Mouse (Mus musculus) left cerebral cortex, postnatal 4 days (tissue): Measurements from ENCODE around the gene Rif1. TPM values are rescaled to one million over a fixed set of nuclear protein-coding genes. Genes with fewer than 3 reads are reported as not detected.

Source experiments
- DNase-seq: peaks from one replicate; pipeline ENCODE4 v3.0.0-alpha.2; 2022
- intact Hi-C: fragments of 180-260 bp; cut with DNase I; formaldehyde crosslinking; loops from one replicate; pipeline ENCODE4 v1.15.1; 2025
- total RNA-seq, 2 experiments: library from RNA; stranded (reverse); gene quantifications; 2 replicates each; pipeline ENCODE4 v1.2.3; 2021

The Rif1 gene
- 10 to 100 TPM; 28.2 to 30.9 TPM for total RNA-seq

GRCm38 (mm10) chr2:52072491-52073140, at the start of gene Rif1:
Gene Rif1, plus strand, starts transcription at chr2:52072832.
- DNase-seq, result peak; percentile 91
- intact Hi-C loops, result loop anchor here (10.0 kb wide), 1 partner anchor 138 kb away; the partner anchor contains the start of gene Rbm43

DNA sequence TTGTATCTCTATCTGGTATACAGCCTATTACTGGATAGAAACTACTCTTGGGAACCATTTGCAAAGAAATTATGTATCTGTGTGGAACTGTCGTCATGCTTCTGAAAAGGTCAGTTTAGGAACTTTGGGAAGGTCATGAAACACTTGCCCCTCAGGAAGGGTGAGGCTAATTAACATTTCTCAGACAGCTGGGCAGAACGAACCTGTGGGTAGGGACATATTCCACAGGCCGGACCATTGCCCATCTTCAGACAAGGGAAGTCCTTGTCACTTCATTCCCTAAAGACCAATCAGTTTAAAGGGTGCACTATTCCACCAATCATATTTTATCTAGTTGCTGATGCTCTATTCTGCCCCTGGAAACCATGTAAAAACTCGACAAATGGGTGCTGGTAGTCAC, 45.6 kb upstream of the Rif1 start:
- intact Hi-C loops, result no loop called here
- DNase-seq, result no peak

DNA sequence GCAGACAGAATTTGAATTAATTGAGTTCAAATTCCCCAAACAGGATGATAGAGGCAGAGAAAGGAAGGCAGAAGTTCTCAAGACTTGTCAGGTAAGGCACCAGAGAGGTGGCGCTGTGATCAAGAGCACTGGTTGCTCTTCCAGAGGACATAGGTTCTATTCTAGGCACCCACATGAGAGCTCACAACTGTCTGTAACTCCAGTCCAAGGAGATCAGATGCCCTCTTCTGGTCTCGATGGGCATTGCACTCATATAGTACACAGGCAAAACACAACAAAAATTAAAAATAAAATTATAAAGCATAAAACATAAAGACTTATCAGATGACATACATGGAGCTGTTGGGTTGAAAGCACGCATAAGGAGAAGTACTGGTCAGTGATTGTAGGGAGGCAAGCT, 43.2 kb upstream of the Rif1 start:
- intact Hi-C loops, result no loop called here

GRCm38 (mm10) chr2:52031491-52031890, 41.1 kb upstream of the Rif1 start:
- no peak for DNase-seq
- intact Hi-C loops, result no loop called here

More for the DNA sequence above, 43.2 kb upstream of the Rif1 start:
- DNase-seq, result no peak

DNA sequence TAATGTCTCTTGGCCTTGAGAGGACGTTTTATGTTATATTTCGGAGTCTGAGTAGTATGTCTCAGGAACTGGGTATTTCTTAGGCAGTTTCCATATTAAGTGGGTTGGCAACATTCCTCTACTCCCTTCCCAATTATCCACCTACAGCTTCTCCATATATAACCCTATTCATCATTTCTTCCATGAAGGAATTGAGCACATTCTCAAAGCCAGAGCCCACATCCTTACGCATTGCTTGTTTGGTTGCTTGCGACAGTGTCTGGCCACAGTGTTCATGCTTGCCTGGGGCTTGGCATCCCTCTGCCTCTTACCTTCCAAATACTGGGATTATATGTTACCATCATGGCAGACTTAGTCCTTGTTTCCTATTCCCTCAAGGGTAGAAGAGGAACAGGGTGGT, 38.0 kb upstream of the Rif1 start:
- no peak for DNase-seq
- intact Hi-C loops, result no loop called here

DNA sequence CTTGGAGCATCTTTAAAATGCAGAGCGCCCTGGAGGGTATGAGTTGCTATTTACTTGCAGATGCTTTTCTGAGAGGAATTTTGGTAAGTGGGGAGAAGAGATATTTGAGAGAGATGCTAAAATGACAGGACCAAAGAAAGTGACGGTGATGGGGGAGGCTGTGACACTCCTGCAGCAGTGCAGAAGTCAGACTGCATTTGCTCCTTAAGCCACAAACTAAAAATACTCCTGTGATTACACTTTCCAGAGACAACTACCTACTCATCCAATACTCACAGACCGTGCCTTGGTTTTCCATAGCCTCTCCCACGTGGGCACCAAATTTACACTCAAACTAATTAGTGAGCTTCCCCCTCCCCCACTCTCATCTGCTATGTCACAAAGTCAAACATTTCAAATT, 37.5 kb upstream of the Rif1 start:
- intact Hi-C loops, result no loop called here
- no peak for DNase-seq

DNA sequence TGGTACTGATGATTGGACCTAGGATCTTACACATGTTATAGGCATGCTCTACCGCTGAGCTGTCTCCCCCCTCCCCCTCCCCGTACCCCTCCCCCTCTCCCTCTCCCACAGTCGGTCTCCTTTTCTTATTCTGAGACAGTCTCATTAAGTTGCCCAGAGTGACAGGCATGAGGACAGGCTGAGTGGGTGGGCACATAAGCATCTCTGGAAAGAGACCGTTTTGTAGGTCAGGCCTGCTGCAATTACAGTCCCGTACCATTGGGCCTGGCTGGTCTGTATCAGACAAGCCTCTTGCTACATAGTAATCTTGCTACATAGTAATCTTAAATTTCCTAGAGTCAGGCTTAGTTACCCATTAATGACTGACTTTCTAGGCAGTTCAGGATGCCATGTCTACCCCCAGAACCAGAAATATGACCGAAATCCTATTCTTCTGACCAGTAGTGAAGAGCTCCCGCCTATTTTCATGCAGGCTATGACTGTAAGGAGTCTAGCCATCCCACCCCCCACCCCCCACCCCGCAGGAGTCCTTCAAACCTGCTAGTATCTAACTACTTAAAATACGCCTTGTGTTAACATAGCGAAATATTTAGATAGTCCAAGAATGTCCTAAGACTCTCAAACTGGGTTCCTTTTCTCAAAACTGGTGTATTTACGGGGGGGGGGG, 35.6 kb upstream of the Rif1 start:
- DNase-seq, result no peak
- intact Hi-C loops, result no loop called here

GRCm38 (mm10) chr2:52037882-52038281, 34.8 kb upstream of the Rif1 start, which contains the start of gene Tnfaip6:
Gene Tnfaip6, plus strand, starts transcription at chr2:52038009.
- DNase-seq, result peak; percentile 11
- intact Hi-C loops, result no loop called here

GRCm38 (mm10) chr2:52038558-52038957, 34.1 kb upstream of the Rif1 start:
- intact Hi-C loops, result no loop called here
- no peak for DNase-seq

- intact Hi-C loops, result no loop called here
- DNase-seq, result no peak
Observed at GRCm38 (mm10) chr2:52039083-52039801, 33.4 kb upstream of the Rif1 start.

DNA sequence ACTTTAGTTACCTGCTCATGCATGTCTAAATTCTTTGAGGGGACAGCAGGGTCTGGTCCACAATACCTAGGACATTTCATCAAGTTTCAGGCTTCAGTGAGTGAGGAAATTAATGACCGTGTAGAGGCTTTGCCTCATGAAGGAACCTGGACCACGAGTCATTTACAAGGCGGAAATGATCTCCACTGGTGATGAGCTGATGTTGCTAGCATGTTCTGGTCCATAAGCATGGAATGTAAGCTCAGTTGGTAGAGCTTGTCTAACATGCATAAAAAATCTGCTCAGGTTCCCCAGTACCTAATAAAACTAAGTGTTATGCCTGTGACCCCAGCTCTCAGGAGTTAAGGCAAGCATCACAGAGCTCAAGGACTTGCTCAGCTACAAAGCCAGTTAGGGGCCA, 30.5 kb upstream of the Rif1 start:
- intact Hi-C loops, result no loop called here

GRCm38 (mm10) chr2:52042714-52043113, 29.9 kb upstream of the Rif1 start:
- intact Hi-C loops, result no loop called here
- DNase-seq, result no peak

More for the DNA sequence above, 30.5 kb upstream of the Rif1 start:
- no peak for DNase-seq

- intact Hi-C loops, result no loop called here
- DNase-seq, result no peak
Observed at GRCm38 (mm10) chr2:52043485-52043884, 29.1 kb upstream of the Rif1 start.

GRCm38 (mm10) chr2:52046032-52046431, 26.6 kb upstream of the Rif1 start:
- intact Hi-C loops, result no loop called here
- no peak for DNase-seq

GRCm38 (mm10) chr2:52050823-52051222, 21.8 kb upstream of the Rif1 start:
- DNase-seq, result no peak
- intact Hi-C loops, result no loop called here

DNA sequence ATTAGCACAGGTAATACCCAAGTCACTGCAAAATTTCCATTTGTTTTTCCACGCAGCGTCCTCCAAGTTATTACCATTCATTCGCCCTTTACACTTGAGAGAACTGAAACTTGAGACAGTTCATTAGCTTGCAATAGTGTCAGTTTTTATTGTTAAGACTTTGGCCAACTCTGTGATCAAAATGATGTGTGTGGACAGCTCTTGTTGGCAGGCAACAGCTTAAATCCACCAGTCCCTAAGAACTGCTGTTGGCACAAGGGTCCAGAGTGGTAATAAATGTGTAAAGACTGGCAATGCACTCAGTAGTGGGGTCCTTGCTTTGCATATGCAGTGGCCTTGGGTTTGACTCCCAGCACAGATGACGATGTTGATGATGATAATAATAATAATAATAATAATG, 20.3 kb upstream of the Rif1 start:
- intact Hi-C loops, result no loop called here
- no peak for DNase-seq

GRCm38 (mm10) chr2:52053502-52053901, 19.1 kb upstream of the Rif1 start:
- intact Hi-C loops, result no loop called here
- no peak for DNase-seq

- DNase-seq, result no peak
- intact Hi-C loops, result no loop called here
Observed at GRCm38 (mm10) chr2:52055616-52056015, 17.0 kb upstream of the Rif1 start.

DNA sequence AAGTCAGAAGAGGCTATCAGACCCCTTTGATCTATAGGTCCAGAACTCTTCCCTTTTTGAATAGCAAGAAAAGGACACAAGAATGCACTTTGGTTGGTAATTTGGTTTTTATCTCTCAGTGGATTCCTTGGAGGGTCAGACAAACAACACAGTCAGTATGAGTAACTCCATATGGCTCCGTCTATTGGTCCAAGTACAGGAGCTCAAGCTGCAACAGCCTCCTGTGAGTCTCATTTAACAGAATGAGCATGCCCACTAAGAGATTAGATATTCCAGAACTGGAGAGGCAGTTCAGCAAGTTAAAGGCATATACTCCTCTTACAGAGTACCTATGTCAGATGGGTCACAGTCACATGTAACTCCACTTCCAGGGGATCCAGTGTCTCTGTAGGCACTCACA, 15.5 kb upstream of the Rif1 start:
- DNase-seq, result no peak
- intact Hi-C loops, result no loop called here

GRCm38 (mm10) chr2:52057681-52058080, 15.0 kb upstream of the Rif1 start:
- intact Hi-C loops, result no loop called here
- no peak for DNase-seq

DNA sequence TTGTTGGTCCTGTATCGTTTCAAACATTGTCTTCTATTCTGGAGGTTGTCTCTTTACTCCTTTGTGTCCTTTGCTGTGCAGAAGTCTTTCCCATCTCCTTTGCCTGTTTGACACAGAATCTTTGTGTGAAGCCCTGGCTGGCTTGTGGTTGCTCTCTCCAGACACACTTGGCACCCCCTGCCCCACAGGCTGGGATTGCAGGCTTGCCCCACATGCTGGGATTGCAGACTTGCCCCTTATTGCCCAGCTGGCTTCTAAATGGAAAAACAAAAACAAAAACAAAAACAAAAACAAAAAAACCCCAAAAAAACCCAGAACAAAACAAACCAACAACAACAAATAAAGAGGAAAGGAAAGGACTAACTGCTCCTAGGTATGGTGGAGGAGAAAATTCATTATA, 4.0 kb upstream of the Rif1 start:
- intact Hi-C loops, result no loop called here
- DNase-seq, result peak; percentile 49

- intact Hi-C loops, result loop anchor here (10.0 kb wide), 1 partner anchor 136 kb away; the partner anchor contains the start of gene Rbm43
- DNase-seq, result no peak
Observed at GRCm38 (mm10) chr2:52070816-52071215, 1.8 kb upstream of the Rif1 start.
